Mouse (Mus musculus) embryonic facial prominence, embryonic 12.5 days (tissue): ENCODE results near the gene Rasgrf2. TPM values are rescaled to one million over a fixed set of nuclear protein-coding genes. Genes with fewer than 3 reads are reported as not detected.

Experiments
- ATAC-seq: fragments of 200-750 bp; cut with Nextera tagmentation; 2 replicates; pipeline ENCODE4 v1.8.0; 2017; ENCODE audit not compliant: insufficient number of reproducible peaks, insufficient read depth, low FRiP score, low TSS enrichment
- H3K27ac ChIP-seq: fragments of 300-500 bp; sonication (generic); 2 replicates; pipeline ENCODE4 v1.5.1; 2016; ENCODE audit warnings: mild to moderate bottlenecking
- H3K27me3 ChIP-seq: fragments of 300-500 bp; sonication (generic); 2 replicates; pipeline ENCODE4 v1.6.1; 2016; ENCODE audit warnings: mild to moderate bottlenecking, moderate library complexity
- H3K36me3 ChIP-seq: fragments of 300-500 bp; sonication (generic); 2 replicates; pipeline ENCODE4 v1.6.1; 2016; ENCODE audit warnings: mild to moderate bottlenecking
- H3K4me1 ChIP-seq: fragments of 300-500 bp; sonication (generic); 2 replicates; pipeline ENCODE4 v1.6.1; 2016
- H3K4me2 ChIP-seq: fragments of 300-500 bp; sonication (generic); replicated peaks from 2 replicates; pipeline ENCODE4 v1.6.1; 2016; ENCODE audit warnings: mild to moderate bottlenecking, moderate library complexity
- H3K4me3 ChIP-seq: fragments of 300-500 bp; sonication (generic); 2 replicates; pipeline ENCODE4 v1.5.1; 2016; ENCODE audit warnings: mild to moderate bottlenecking
- H3K9ac ChIP-seq: fragments of 300-500 bp; sonication (generic); 2 replicates; pipeline ENCODE4 v1.6.1; 2016; ENCODE audit warnings: mild to moderate bottlenecking, moderate library complexity
- H3K9me3 ChIP-seq: fragments of 300-500 bp; sonication (generic); 2 replicates; pipeline ENCODE4 v1.6.1; 2016; ENCODE audit warnings: mild to moderate bottlenecking, moderate library complexity
- WGBS: fragments of 180-500 bp; shearing (Covaris S2); methylation state at CpG from one replicate; pipeline ENCODE4 v1.1.7; 2016; 5-methylcytosine and 5-hydroxymethylcytosine counted together
- polyA plus RNA-seq: library from polyadenylated mRNA; unstranded; fragments of >200 nt; fragmentation: Nextera tagmentation; extraction: Ambion mirVana; gene quantifications from 2 replicates; pipeline ENCODE4 v1.2.1, GENCODE M21; 2016

Gene Rasgrf2
- polyA plus RNA-seq, 1 experiment from 2014 or later: 0.49 TPM

- Histone ChIP-seq H3K36me3 (no peaks in the 10 kb centered on the region), H3K4me3 (no peak overlapping the region), H3K9ac (no peak overlapping the region), H3K4me1 (no peaks in the 10 kb centered on the region), H3K27me3 (no peaks in the 10 kb centered on the region), H3K9me3 (no peaks in the 10 kb centered on the region), H3K27ac (no peak overlapping the region), H3K4me2 (no peak overlapping the region)
- ATAC-seq: no peak
- WGBS: 38% methylated on average over 10 of the region's 10 CpGs
Measured at GRCm38 (mm10) chr13:91908202-91908980, 223.1 kb downstream of the Rasgrf2 start.

GRCm38 (mm10) chr13:91906338-91906737 lies 225.1 kb downstream of the Rasgrf2 start:
- no peak for ATAC-seq
- 68% methylated on average over 3 of the region's 3 CpGs for WGBS
- no peaks in the 10 kb centered on the region for H3K4me1 ChIP-seq

GRCm38 (mm10) chr13:91896476-91896875 lies 235.0 kb downstream of the Rasgrf2 start:
- Histone ChIP-seq H3K36me3 (no peaks in the 10 kb centered on the region), H3K4me3 (no peak overlapping the region), H3K9ac (no peak overlapping the region), H3K4me1 (no peaks in the 10 kb centered on the region), H3K9me3 (no peaks in the 10 kb centered on the region), H3K27ac (no peak overlapping the region), H3K27me3 (no peaks in the 10 kb centered on the region), H3K4me2 (no peak overlapping the region)
- ATAC-seq: no peak
- WGBS: 59% methylated on average over 1 of the region's 1 CpGs

More at GRCm38 (mm10) chr13:91906338-91906737, 225.1 kb downstream of the Rasgrf2 start:
- Histone ChIP-seq H3K27ac (no peak overlapping the region), H3K36me3 (no peaks in the 10 kb centered on the region), H3K4me2 (no peak overlapping the region), H3K4me3 (no peak overlapping the region), H3K27me3 (no peaks in the 10 kb centered on the region), H3K9me3 (no peaks in the 10 kb centered on the region), H3K9ac (no peak overlapping the region)

- 74% methylated on average over 6 of the region's 6 CpGs for WGBS
- Histone ChIP-seq H3K4me3 (no peak overlapping the region), H3K27me3 (no peaks in the 10 kb centered on the region), H3K9ac (no peak overlapping the region), H3K4me1 (no peaks in the 10 kb centered on the region), H3K4me2 (no peak overlapping the region), H3K9me3 (no peaks in the 10 kb centered on the region), H3K27ac (no peak overlapping the region), H3K36me3 (no peaks in the 10 kb centered on the region)
- ATAC-seq: no peak
Measured at GRCm38 (mm10) chr13:91893132-91893531, 238.3 kb downstream of the Rasgrf2 start.

GRCm38 (mm10) chr13:91890031-91890619 lies 241.3 kb downstream of the Rasgrf2 start:
- Histone ChIP-seq H3K4me2 (no peak overlapping the region), H3K9me3 (no peaks in the 10 kb centered on the region), H3K9ac (no peak overlapping the region), H3K4me3 (no peak overlapping the region), H3K27me3 (no peaks in the 10 kb centered on the region), H3K4me1 (no peaks in the 10 kb centered on the region), H3K27ac (no peak overlapping the region), H3K36me3 (no peaks in the 10 kb centered on the region)
- no peak for ATAC-seq
- 88% methylated on average over 6 of the region's 6 CpGs for WGBS

GRCm38 (mm10) chr13:91884714-91885386 lies 246.6 kb downstream of the Rasgrf2 start:
- Histone ChIP-seq H3K4me3 (no peak overlapping the region), H3K36me3 (no peaks in the 10 kb centered on the region), H3K27me3 (no peaks in the 10 kb centered on the region), H3K4me2 (no peak overlapping the region), H3K4me1 (no peaks in the 10 kb centered on the region), H3K9me3 (no peaks in the 10 kb centered on the region), H3K9ac (no peak overlapping the region), H3K27ac (no peak overlapping the region)
- ATAC-seq: no peak
- WGBS: 81% methylated on average over 5 of the region's 5 CpGs

- no peak overlapping the region for H3K4me2 ChIP-seq
- no peaks in the 10 kb centered on the region for H3K4me1 ChIP-seq
- no peak overlapping the region for H3K27ac ChIP-seq
- no peak for ATAC-seq
- no peak overlapping the region for H3K9ac ChIP-seq
- no peaks in the 10 kb centered on the region for H3K9me3 ChIP-seq
- H3K27me3 ChIP-seq: no peaks in the 10 kb centered on the region
- WGBS: 47% methylated on average over 9 of the region's 9 CpGs
- no peak overlapping the region for H3K4me3 ChIP-seq
- H3K36me3 ChIP-seq: no peaks in the 10 kb centered on the region
Measured at GRCm38 (mm10) chr13:91881837-91882480, 249.5 kb downstream of the Rasgrf2 start.

- WGBS: 86% methylated on average over 4 of the region's 4 CpGs
- Histone ChIP-seq H3K9me3 (no peaks in the 10 kb centered on the region), H3K4me1 (no peaks in the 10 kb centered on the region; the same call in 1 of the 2 replicates), H3K36me3 (no peaks in the 10 kb centered on the region), H3K9ac (no peak overlapping the region), H3K4me3 (no peak overlapping the region), H3K27ac (no peak overlapping the region), H3K27me3 (no peaks in the 10 kb centered on the region), H3K4me2 (no peak overlapping the region)
- ATAC-seq: no peak
Measured at GRCm38 (mm10) chr13:91880256-91880655, 251.2 kb downstream of the Rasgrf2 start.

- H3K36me3 ChIP-seq: no peaks in the 10 kb centered on the region
- 81% methylated on average over 3 of the region's 3 CpGs for WGBS
- H3K27me3 ChIP-seq: no peaks in the 10 kb centered on the region
- no peak for ATAC-seq
- H3K4me1 ChIP-seq: peaks cover 7% of the 10 kb centered on the region
- H3K4me2 ChIP-seq: no peak overlapping the region
- no peak overlapping the region for H3K4me3 ChIP-seq
- H3K9me3 ChIP-seq: no peaks in the 10 kb centered on the region
- no peak overlapping the region for H3K27ac ChIP-seq
- no peak overlapping the region for H3K9ac ChIP-seq
Measured at GRCm38 (mm10) chr13:91877996-91878395, 253.5 kb downstream of the Rasgrf2 start.

- Histone ChIP-seq H3K9ac (no peak overlapping the region), H3K9me3 (no peaks in the 10 kb centered on the region), H3K27ac (no peak overlapping the region), H3K4me2 (no peak overlapping the region), H3K27me3 (no peaks in the 10 kb centered on the region), H3K36me3 (no peaks in the 10 kb centered on the region), H3K4me1 (peaks cover 7% of the 10 kb centered on the region), H3K4me3 (no peak overlapping the region)
- no peak for ATAC-seq
- 87% methylated on average over 10 of the region's 10 CpGs for WGBS
Measured at GRCm38 (mm10) chr13:91877350-91877749, 254.1 kb downstream of the Rasgrf2 start.

- no peaks in the 10 kb centered on the region for H3K27me3 ChIP-seq
- H3K9ac ChIP-seq: no peak within 1 kb of the TSS
- no peaks in the 10 kb centered on the region for H3K9me3 ChIP-seq
- no peak within 1 kb of the TSS for H3K4me2 ChIP-seq
- ATAC-seq: no peak
- WGBS: 72% methylated on average over 5 of the region's 5 CpGs
- H3K4me3 ChIP-seq: no peak within 1 kb of the TSS
- peaks cover 7% of the 10 kb centered on the region for H3K4me1 ChIP-seq
- no peaks in the 10 kb centered on the region for H3K36me3 ChIP-seq
- H3K27ac ChIP-seq: no peak within 1 kb of the TSS
Measured at GRCm38 (mm10) chr13:91876741-91877349, 254.6 kb downstream of the Rasgrf2 start, which contains the start of gene Ckmt2. TSS of gene Ckmt2 (minus strand) at chr13:91876885.
